Mouse (Mus musculus): Measurements from ENCODE around the gene Macrod2. TPM values are rescaled to one million over a fixed set of nuclear protein-coding genes. Genes with fewer than 3 reads are reported as not detected.

Gene Macrod2
- polyA plus RNA-seq, 1 experiment from 2014 or later: 38.0 TPM

DNA sequence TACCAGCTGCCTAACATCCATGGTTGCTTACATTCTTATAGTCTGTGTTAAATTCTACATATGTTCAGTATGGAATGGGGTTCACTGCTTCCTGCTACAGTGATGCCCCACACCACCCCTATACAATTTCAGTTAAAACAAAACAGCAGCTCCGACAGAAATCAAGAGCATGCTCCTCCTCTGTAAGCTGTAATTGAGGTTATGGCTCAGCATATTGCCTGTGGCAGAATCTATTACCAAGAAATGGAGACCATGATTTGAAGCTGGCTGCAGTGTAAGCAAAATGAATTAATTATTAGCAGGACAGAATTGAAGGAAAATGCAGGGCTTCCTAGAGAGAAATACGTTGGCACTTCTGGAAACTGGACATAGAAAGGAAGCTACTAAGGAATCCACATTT is 747.2 kb downstream of the Macrod2 start:
- Histone ChIP-seq H3K27ac (no peak overlapping the region), H3K9me3 (no peaks in the 10 kb centered on the region), H3K27me3 (ENCODE audit: insufficient read depth, poor library complexity, severe bottlenecking) (no peaks in the 10 kb centered on the region), H3K4me3 (no peak overlapping the region), H3K4me1 (replicated peaks) (no peaks in the 10 kb centered on the region), H3K36me3 (no peaks in the 10 kb centered on the region)
- 64% methylated on average over 2 of the region's 2 CpGs for WGBS
- no peak for DNase-seq (ENCODE audit: low spot score)

DNA sequence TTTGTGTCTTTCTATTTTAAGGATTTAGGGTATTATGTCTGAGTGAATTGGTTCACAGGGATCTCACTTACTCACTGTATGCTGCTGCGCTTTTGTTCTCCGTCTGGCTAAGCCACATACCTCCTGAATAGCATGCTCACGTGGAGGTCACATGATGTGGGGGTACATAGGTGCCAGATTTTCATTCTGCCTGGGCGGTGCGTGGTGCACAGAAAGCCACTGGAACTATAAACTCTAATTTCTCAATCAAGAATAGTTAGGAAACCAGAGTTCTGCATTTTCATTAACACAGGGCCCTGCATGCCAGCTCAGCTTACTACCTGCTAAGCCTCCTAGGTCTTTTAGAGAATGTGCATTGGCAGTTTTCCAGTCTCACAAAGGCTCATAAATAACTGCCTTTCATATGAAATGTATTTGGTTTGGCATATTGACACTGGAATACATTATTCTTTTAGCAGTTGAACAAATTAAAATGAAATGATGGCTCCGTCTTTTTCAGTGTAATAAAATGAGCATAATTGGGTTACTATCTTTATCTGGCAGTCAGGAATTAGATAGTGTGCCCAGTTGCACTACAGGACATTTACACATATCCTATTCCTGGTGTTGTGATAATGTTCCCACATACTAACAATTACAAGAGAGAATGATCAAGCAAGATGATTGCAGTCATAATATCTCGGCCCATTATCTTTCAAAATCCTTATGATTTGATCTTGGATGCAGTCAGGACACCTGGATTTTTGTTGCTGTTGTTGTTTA is 757.1 kb downstream of the Macrod2 start:
- DNase-seq (ENCODE audit: low spot score): no peak
- no peaks in the 10 kb centered on the region for H3K27me3 ChIP-seq (ENCODE audit: insufficient read depth, poor library complexity, severe bottlenecking)

DNA sequence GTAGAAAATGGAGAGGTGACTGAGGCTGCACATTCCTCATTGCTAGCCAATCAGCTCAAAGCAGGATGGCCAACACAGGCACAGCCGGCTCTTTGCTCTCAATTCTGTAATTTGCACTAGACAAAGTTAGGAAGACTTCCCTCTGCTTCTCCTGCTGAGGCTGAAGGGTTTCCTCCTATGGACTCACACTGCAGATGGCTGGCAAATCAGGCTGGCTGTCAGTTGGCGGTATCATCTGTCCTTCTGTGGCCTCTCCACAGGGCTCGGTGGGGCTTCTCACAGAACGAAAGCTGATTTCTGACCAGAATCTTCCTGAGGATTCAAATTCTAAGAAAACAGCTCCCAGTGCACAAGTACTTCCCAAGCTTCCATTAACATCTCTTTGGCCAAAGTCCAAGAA is 760.9 kb downstream of the Macrod2 start:
- WGBS: 51% methylated on average over 4 of the region's 4 CpGs
- Histone ChIP-seq H3K4me1 (replicated peaks) (no peaks in the 10 kb centered on the region), H3K36me3 (no peaks in the 10 kb centered on the region), H3K27me3 (ENCODE audit: insufficient read depth, poor library complexity, severe bottlenecking) (no peaks in the 10 kb centered on the region), H3K27ac (no peak overlapping the region), H3K9me3 (no peaks in the 10 kb centered on the region), H3K4me3 (no peak overlapping the region)
- no peak for DNase-seq (ENCODE audit: low spot score)

More for the DNA sequence above, 757.1 kb downstream of the Macrod2 start:
- no peak overlapping the region for H3K27ac ChIP-seq
- 86% methylated on average over 7 of the region's 7 CpGs for WGBS
- no peaks in the 10 kb centered on the region for H3K9me3 ChIP-seq
- H3K4me3 ChIP-seq: no peak overlapping the region
- no peaks in the 10 kb centered on the region for H3K4me1 ChIP-seq (replicated peaks)
- no peaks in the 10 kb centered on the region for H3K36me3 ChIP-seq

DNA sequence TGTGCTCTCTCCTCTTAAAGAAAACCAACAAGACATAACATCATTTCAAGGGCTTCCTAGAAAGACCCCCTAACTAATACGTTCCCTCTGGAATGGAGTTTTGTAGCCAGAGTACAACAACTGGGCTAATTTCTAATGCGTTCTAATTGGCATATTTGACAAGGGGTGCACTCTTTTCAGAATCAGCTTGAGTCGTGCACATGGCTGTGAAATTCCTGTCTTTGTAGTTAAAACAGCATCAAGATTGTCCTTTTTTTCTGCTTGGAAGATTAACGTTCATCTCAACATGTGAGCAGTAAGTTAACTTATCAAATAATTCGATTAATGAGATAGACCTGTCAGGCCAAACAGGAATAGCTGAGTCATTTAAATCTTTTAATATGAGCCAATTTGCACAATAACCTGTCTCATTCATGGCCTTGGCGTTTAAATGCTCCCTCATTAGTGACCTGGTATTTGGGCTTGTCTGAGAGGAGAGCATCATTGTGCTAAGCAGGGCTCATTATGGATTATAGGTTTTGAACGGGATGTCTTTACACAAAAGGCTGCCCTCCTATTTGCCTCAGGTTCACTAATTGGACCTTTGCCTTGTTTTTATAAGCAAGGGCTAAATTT is 762.0 kb downstream of the Macrod2 start:
- WGBS: 82% methylated on average over 7 of the region's 7 CpGs
- no peak for DNase-seq (ENCODE audit: low spot score)
- H3K9me3 ChIP-seq: no peaks in the 10 kb centered on the region
- no peaks in the 10 kb centered on the region for H3K27me3 ChIP-seq (ENCODE audit: insufficient read depth, poor library complexity, severe bottlenecking)
- no peaks in the 10 kb centered on the region for H3K4me1 ChIP-seq (replicated peaks)
- H3K36me3 ChIP-seq: no peaks in the 10 kb centered on the region
- H3K4me3 ChIP-seq: no peak overlapping the region
- no peak overlapping the region for H3K27ac ChIP-seq

DNA sequence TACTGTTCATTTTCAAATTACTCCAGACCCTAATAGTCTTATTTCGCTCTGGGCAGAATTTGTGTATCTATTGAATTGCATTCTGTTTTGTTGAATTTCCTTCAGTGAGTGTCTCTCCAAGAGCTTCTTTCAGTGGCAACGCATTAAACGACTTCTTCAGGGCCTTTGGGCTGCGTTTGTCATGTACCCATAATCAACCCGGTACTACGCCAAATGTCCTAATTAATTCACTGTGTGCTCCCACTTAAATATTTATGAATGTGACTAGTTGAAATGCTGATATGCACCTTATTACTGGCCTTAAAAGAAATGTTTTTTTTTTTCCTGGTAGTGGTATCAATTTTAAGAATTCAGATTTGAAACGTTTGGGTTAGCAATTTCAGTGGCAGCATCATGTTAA is 763.1 kb downstream of the Macrod2 start:
- DNase-seq (ENCODE audit: low spot score): no peak

DNA sequence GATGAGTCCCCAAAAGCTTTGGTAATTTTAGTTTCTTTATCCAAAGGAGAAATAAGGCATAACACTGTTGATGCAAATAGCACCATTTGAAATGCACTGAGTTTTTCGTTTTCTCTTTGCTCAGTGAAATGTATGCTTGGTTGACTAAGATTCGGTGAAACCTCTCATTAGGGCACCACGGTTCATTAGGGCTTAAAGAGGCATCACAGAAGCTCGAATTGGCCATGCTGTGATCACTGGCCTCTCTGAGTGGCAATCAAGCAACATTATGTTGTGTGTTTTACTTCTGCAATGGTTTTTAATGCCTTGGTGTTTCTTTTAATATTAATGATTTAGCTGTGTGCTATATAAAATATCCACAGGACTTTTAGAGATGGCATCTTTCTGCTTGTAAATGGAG is 768.8 kb downstream of the Macrod2 start:
- Histone ChIP-seq H3K9me3 (no peaks in the 10 kb centered on the region), H3K27me3 (ENCODE audit: insufficient read depth, poor library complexity, severe bottlenecking) (no peaks in the 10 kb centered on the region), H3K4me1 (replicated peaks) (no peaks in the 10 kb centered on the region), H3K4me3 (no peak overlapping the region), H3K36me3 (no peaks in the 10 kb centered on the region), H3K27ac (no peak overlapping the region)
- no peak for DNase-seq (ENCODE audit: low spot score)
- 33% methylated on average over 4 of the region's 4 CpGs for WGBS

More for the DNA sequence above, 763.1 kb downstream of the Macrod2 start:
- Histone ChIP-seq H3K4me1 (replicated peaks) (no peaks in the 10 kb centered on the region), H3K27ac (no peak overlapping the region), H3K9me3 (no peaks in the 10 kb centered on the region), H3K36me3 (no peaks in the 10 kb centered on the region), H3K27me3 (ENCODE audit: insufficient read depth, poor library complexity, severe bottlenecking) (no peaks in the 10 kb centered on the region), H3K4me3 (no peak overlapping the region)
- 69% methylated on average over 7 of the region's 7 CpGs for WGBS

DNA sequence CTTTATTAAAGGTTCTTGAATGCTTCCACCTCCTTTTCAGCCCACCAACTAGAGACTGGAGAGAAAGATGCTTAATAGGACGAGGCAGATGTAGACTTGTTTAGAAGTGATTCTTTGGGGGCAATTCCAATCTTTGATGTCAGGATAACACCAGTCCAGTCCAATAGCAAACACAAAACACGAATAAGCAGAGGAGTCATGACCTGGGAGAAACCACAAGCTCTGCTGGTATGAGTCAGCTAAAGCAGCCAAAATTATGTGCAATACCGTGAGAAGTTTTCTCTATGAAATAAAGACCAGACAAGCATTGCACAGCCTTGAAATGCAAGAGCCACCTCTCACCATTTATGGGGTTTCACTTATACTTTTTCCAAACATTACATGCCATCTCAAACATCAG is 774.5 kb downstream of the Macrod2 start:
- Histone ChIP-seq H3K4me3 (no peak overlapping the region), H3K27me3 (ENCODE audit: insufficient read depth, poor library complexity, severe bottlenecking) (no peaks in the 10 kb centered on the region), H3K27ac (no peak overlapping the region), H3K9me3 (no peaks in the 10 kb centered on the region), H3K36me3 (no peaks in the 10 kb centered on the region), H3K4me1 (replicated peaks) (no peaks in the 10 kb centered on the region)
- 80% methylated on average over 3 of the region's 3 CpGs for WGBS
- DNase-seq (ENCODE audit: low spot score): no peak

DNA sequence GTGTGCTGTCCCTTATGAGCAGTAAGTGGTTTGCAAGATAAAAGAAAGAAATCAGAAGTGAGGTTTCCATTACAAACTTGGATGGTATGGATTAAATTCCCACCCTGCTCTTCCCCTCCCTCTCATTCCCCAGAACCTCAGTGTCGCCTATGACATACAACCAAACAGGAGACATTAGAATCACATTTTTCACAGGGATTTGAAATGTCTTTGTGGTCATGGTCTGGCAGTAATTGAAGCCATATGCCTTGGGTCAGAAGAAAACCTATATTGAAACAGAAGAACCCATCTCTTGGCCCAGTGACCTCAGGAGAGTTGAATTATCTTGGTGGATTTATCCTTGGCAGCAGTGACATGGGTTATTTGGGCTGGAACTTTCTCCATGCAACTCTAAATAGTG is 778.1 kb downstream of the Macrod2 start:
- Histone ChIP-seq H3K4me3 (no peak overlapping the region), H3K9me3 (no peaks in the 10 kb centered on the region), H3K4me1 (replicated peaks) (no peaks in the 10 kb centered on the region), H3K36me3 (no peaks in the 10 kb centered on the region), H3K27ac (no peak overlapping the region), H3K27me3 (ENCODE audit: insufficient read depth, poor library complexity, severe bottlenecking) (no peaks in the 10 kb centered on the region)
- no peak for DNase-seq (ENCODE audit: low spot score)
- 54% methylated on average over 1 of the region's 1 CpGs for WGBS

DNA sequence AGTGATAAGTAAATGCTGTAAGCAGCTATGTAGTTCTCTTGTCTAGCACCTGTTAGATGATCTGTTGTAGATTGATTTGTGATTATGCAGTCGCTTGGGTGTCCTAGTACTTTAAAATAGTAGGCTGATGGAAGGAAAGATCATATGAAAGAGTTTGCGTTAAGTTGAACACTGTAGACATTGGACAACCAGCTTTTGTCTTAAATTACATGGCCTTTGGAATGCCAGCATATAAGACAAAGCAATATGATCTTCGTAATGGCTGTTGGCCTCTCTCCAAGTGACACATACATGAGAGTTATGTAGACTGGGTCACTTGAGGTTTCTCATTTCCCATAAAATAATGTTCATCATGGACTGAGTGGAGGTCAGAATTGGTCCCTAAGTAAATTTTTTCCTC is 778.5 kb downstream of the Macrod2 start:
- no peaks in the 10 kb centered on the region for H3K36me3 ChIP-seq
- no peaks in the 10 kb centered on the region for H3K27me3 ChIP-seq (ENCODE audit: insufficient read depth, poor library complexity, severe bottlenecking)
- DNase-seq (ENCODE audit: low spot score): no peak
- no peak overlapping the region for H3K4me3 ChIP-seq
- no peak overlapping the region for H3K27ac ChIP-seq
- no peaks in the 10 kb centered on the region for H3K9me3 ChIP-seq
- H3K4me1 ChIP-seq (replicated peaks): no peaks in the 10 kb centered on the region
- 86% methylated on average over 3 of the region's 3 CpGs for WGBS

DNA sequence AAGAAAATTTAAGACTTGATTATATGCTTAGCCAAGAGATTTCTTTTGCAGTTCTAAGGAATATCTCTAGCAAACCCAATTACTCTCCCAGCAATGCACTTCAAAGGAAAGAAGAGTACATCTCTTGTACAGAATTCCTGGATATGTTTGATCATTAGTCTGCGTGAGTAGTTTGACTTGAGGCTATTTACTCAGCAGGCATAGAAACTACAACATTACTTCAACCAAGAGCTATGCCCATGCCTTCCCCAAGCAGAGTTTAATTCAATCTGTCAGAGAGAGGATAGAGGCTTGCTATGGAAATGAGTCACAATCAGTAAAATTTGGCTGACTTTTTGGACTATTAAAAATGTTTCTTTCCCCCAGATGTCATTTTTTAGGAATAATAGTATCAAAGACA is 785.5 kb downstream of the Macrod2 start:
- H3K4me3 ChIP-seq: no peak overlapping the region
- no peaks in the 10 kb centered on the region for H3K27me3 ChIP-seq (ENCODE audit: insufficient read depth, poor library complexity, severe bottlenecking)
- H3K4me1 ChIP-seq (replicated peaks): no peaks in the 10 kb centered on the region
- no peaks in the 10 kb centered on the region for H3K36me3 ChIP-seq
- 80% methylated on average over 1 of the region's 1 CpGs for WGBS
- no peaks in the 10 kb centered on the region for H3K9me3 ChIP-seq
- no peak overlapping the region for H3K27ac ChIP-seq
- no peak for DNase-seq (ENCODE audit: low spot score)

DNA sequence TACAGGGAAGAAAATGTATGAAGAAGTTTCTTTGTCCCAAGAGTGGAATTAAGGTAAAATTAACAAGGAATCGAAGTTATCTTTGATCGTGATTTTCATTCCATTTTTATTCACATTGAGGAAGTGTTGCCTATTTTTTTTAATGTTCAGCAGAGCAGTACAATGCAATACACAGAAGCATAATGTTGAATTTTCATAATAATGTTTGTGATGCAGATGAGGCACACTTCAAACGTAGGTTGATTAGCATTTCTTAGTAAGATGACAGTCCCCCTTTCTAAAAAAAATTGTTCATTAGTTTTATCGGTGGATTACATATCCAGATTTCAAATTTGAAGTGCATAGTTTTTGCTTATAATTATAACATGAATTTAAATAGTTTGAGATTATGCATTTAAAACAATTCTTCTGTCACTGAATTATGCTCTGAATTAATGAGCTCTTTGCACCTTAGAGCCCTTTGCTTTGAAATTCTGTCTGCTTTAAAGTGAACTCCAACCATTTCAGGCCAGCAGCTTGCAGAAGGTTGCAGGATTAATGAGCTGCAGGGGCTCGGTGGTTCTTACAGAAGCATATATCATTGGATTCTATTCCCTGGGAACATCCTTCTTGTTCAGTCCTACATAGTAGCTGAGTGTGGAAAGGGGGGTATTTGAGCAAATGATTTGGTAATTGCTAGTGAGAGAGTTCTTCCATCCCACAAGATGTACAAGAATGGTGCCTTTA is 787.1 kb downstream of the Macrod2 start:
- no peak overlapping the region for H3K4me3 ChIP-seq
- WGBS: 80% methylated on average over 5 of the region's 5 CpGs
- H3K4me1 ChIP-seq (replicated peaks): no peaks in the 10 kb centered on the region
- DNase-seq (ENCODE audit: low spot score): no peak
- H3K36me3 ChIP-seq: no peaks in the 10 kb centered on the region
- H3K27me3 ChIP-seq (ENCODE audit: insufficient read depth, poor library complexity, severe bottlenecking): no peaks in the 10 kb centered on the region
- no peaks in the 10 kb centered on the region for H3K9me3 ChIP-seq
- H3K27ac ChIP-seq: no peak overlapping the region

DNA sequence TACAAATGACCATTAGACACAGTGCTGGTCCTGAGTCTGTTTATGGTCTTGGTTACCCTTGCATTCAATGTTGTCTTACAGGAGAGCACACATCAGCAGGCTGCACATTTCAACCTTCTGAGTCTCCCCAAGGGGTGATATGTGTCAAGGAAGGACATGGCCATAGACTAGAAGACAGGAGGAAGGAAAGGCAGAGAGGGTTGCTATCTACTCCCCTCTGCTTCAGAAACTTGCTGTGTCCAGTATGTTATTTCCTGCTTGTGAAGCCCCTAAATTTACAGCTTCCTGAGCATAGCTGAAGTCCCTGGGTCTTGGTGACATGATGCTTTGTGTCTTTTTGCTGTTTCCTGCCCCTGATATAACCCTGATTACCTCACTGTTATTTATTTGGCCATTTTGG is 799.4 kb downstream of the Macrod2 start:
- H3K4me1 ChIP-seq (replicated peaks): no peaks in the 10 kb centered on the region
- H3K27me3 ChIP-seq (ENCODE audit: insufficient read depth, poor library complexity, severe bottlenecking): no peaks in the 10 kb centered on the region
- no peaks in the 10 kb centered on the region for H3K36me3 ChIP-seq
- DNase-seq (ENCODE audit: low spot score): no peak
- H3K27ac ChIP-seq: no peak overlapping the region
- no peak overlapping the region for H3K4me3 ChIP-seq
- no peaks in the 10 kb centered on the region for H3K9me3 ChIP-seq

DNA sequence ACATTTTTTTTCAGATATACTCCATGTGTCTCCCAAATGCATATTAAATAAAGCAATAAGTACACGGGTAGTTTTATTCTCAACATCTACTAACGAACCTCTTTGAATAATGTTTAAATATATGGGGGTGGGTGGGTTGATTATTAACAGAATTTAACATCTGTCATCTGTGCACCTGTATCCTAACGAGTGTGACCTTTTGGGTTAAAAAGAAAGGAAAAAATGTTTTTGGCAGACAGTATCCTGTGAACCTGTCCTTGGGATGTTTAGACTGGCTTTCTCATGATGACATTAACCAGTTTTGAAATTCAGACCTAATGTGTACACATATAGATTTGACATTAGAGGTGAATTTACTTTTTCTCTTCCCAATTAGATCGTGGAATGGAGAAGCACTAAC is 805.4 kb downstream of the Macrod2 start:
- 84% methylated on average over 4 of the region's 4 CpGs for WGBS
- H3K36me3 ChIP-seq: no peaks in the 10 kb centered on the region
- H3K27ac ChIP-seq: no peak overlapping the region
- H3K4me3 ChIP-seq: no peak overlapping the region
- H3K4me1 ChIP-seq (replicated peaks): peaks cover 15% of the 10 kb centered on the region
- DNase-seq (ENCODE audit: low spot score): no peak
- no peaks in the 10 kb centered on the region for H3K9me3 ChIP-seq
- no peaks in the 10 kb centered on the region for H3K27me3 ChIP-seq (ENCODE audit: insufficient read depth, poor library complexity, severe bottlenecking)

Data from hindbrain, embryonic 10.5 days (tissue).